Mouse (Mus musculus) heart, embryonic 16.5 days (tissue): ENCODE results near the gene Ptp4a2. TPM values are rescaled to one million over a fixed set of nuclear protein-coding genes. Genes with fewer than 3 reads are reported as not detected.
"Not testable (repeated sequence)": the region's sequence is repeated elsewhere in the genome, so short reads cannot be mapped to it uniquely, and the experiment has no call there.

Experiments used
- ATAC-seq: fragments of 200-750 bp; cut with Nextera tagmentation; replicated peaks from 2 replicates; pipeline ENCODE4 v1.8.0; 2017; ENCODE audit warnings: moderate number of reproducible peaks; ENCODE audit not compliant: insufficient read depth, low FRiP score; ENCODE audit errors: extremely low read depth
- H3K27ac ChIP-seq: fragments of 300-500 bp; sonication (generic); 2 replicates; pipeline ENCODE4 v1.5.1; 2014; ENCODE audit warnings: mild to moderate bottlenecking, low read length, control low read depth, moderate library complexity
- H3K27me3 ChIP-seq: fragments of 300-500 bp; sonication (generic); 2 replicates; pipeline ENCODE4 v1.6.1; 2014; ENCODE audit warnings: low read length, mixed read lengths; ENCODE audit not compliant: control insufficient read depth, insufficient read depth
- H3K36me3 ChIP-seq: fragments of 300-500 bp; sonication (generic); 2 replicates; pipeline ENCODE4 v1.6.1; 2014; ENCODE audit not compliant: control insufficient read depth, insufficient read depth
- H3K4me1 ChIP-seq: fragments of 300-500 bp; sonication (generic); 2 replicates; pipeline ENCODE4 v1.6.1; 2014; ENCODE audit warnings: low read length, mixed read lengths; ENCODE audit not compliant: control insufficient read depth, insufficient read depth
- H3K4me2 ChIP-seq: fragments of 300-500 bp; sonication (generic); 2 replicates; pipeline ENCODE4 v1.6.1; 2014; ENCODE audit warnings: low read depth, mild to moderate bottlenecking, control low read depth, low read length
- H3K4me3 ChIP-seq: fragments of 300-500 bp; sonication (generic); 2 replicates; pipeline ENCODE4 v1.5.1; 2014; ENCODE audit warnings: mild to moderate bottlenecking, control low read depth, low read length
- H3K9ac ChIP-seq: fragments of 300-500 bp; sonication (generic); 2 replicates; pipeline ENCODE4 v1.6.1; 2014; ENCODE audit warnings: low read length, control low read depth
- H3K9me3 ChIP-seq: fragments of 300-500 bp; sonication (generic); replicated peaks from 2 replicates; pipeline ENCODE4 v1.6.1; 2016; ENCODE audit warnings: low read length; ENCODE audit not compliant: control insufficient read depth
- WGBS: fragments of 180-500 bp; shearing (Covaris S2); extraction: QIAGEN DNeasy Blood & Tissue Kit; methylation state at CpG from one replicate; pipeline ENCODE4 v1.1.7; 2014; 5-methylcytosine and 5-hydroxymethylcytosine counted together
- polyA plus RNA-seq: library from polyadenylated mRNA; unstranded; fragments of >200 nt; fragmentation: Nextera tagmentation; extraction: Ambion mirVana; gene quantifications from 2 replicates; pipeline ENCODE4 v1.2.1, GENCODE M21; 2015

Ptp4a2 gene
- polyA plus RNA-seq, result 352 and 364 TPM in 2 replicates

GRCm38 (mm10) chr4:129810798-129811604 is at the start of gene Ptp4a2:
TSS of gene Ptp4a2 (plus strand) at chr4:129811219.
- Histone ChIP-seq H3K27me3 (no peaks in the 10 kb centered on the region), H3K36me3 (no peaks in the 10 kb centered on the region), H3K4me2 (peak within 1 kb of the TSS; percentile 85), H3K9ac (peak within 1 kb of the TSS; percentile 76), H3K4me1 (peaks cover 17% of the 10 kb centered on the region), H3K27ac (peak within 1 kb of the TSS; percentile 72), H3K9me3 (no peaks in the 10 kb centered on the region), H3K4me3 (peak within 1 kb of the TSS; percentile 63)
- 6% methylated on average over 35 of the region's 35 CpGs for WGBS
- peak; percentile 92 for ATAC-seq

GRCm38 (mm10) chr4:129761606-129762005 is 49.4 kb upstream of the Ptp4a2 start:
- no peaks in the 10 kb centered on the region for H3K27me3 ChIP-seq
- 87% methylated on average over 12 of the region's 12 CpGs for WGBS

GRCm38 (mm10) chr4:129762496-129762895 is 48.5 kb upstream of the Ptp4a2 start:
- H3K4me1 ChIP-seq, result not testable (repeated sequence)
- WGBS, result 55% methylated on average over 1 of the region's 1 CpGs

More at GRCm38 (mm10) chr4:129761606-129762005, 49.4 kb upstream of the Ptp4a2 start:
- Histone ChIP-seq H3K4me3 (no peak overlapping the region), H3K9ac (no peak overlapping the region), H3K4me2 (no peak overlapping the region), H3K27ac (no peak overlapping the region), H3K4me1 (no peaks in the 10 kb centered on the region), H3K36me3 (no peaks in the 10 kb centered on the region), H3K9me3 (no peaks in the 10 kb centered on the region)
- no peak for ATAC-seq

GRCm38 (mm10) chr4:129765351-129765750 is 45.7 kb upstream of the Ptp4a2 start:
- no peak for ATAC-seq
- no peak overlapping the region for H3K9ac ChIP-seq
- H3K27me3 ChIP-seq, result no peaks in the 10 kb centered on the region
- no peaks in the 10 kb centered on the region for H3K36me3 ChIP-seq
- H3K4me3 ChIP-seq, result no peak overlapping the region
- H3K4me2 ChIP-seq, result no peak overlapping the region
- no peaks in the 10 kb centered on the region for H3K4me1 ChIP-seq
- H3K27ac ChIP-seq, result no peak overlapping the region
- 81% methylated on average over 3 of the region's 3 CpGs for WGBS
- H3K9me3 ChIP-seq, result no peaks in the 10 kb centered on the region

More at GRCm38 (mm10) chr4:129762496-129762895, 48.5 kb upstream of the Ptp4a2 start:
- H3K36me3 ChIP-seq, H3K9me3 ChIP-seq, H3K4me2 ChIP-seq, H3K4me3 ChIP-seq, H3K27ac ChIP-seq, H3K9ac ChIP-seq, H3K27me3 ChIP-seq, ATAC-seq: not testable (repeated sequence)

GRCm38 (mm10) chr4:129767782-129768181 is 43.2 kb upstream of the Ptp4a2 start:
- Histone ChIP-seq H3K27me3 (no peaks in the 10 kb centered on the region), H3K27ac (no peak overlapping the region), H3K4me2 (no peak overlapping the region), H3K4me1 (peaks cover 13% of the 10 kb centered on the region), H3K4me3 (no peak overlapping the region), H3K9ac (no peak overlapping the region), H3K9me3 (no peaks in the 10 kb centered on the region), H3K36me3 (no peaks in the 10 kb centered on the region)
- WGBS, result 79% methylated on average over 8 of the region's 8 CpGs
- ATAC-seq, result no peak

- not testable (repeated sequence) for H3K4me3 ChIP-seq, ATAC-seq, H3K9ac ChIP-seq, H3K9me3 ChIP-seq, H3K4me2 ChIP-seq, H3K27ac ChIP-seq, H3K36me3 ChIP-seq, H3K27me3 ChIP-seq
- H3K4me1 ChIP-seq, result peaks cover 13% of the 10 kb centered on the region
- 66% methylated on average over 3 of the region's 3 CpGs for WGBS
Observed at GRCm38 (mm10) chr4:129768742-129769141, 42.3 kb upstream of the Ptp4a2 start.

- no peak overlapping the region for H3K4me2 ChIP-seq
- ATAC-seq, result no peak
- H3K27ac ChIP-seq, result peak overlapping the region; percentile 14; the same call in 1 of the 2 replicates
- H3K9ac ChIP-seq, result no peak overlapping the region
- H3K27me3 ChIP-seq, result no peaks in the 10 kb centered on the region
- no peaks in the 10 kb centered on the region for H3K36me3 ChIP-seq
- no peak overlapping the region for H3K4me3 ChIP-seq
- H3K9me3 ChIP-seq, result no peaks in the 10 kb centered on the region
- peaks cover 13% of the 10 kb centered on the region for H3K4me1 ChIP-seq
- WGBS, result 54% methylated on average over 6 of the region's 6 CpGs
Observed at GRCm38 (mm10) chr4:129770600-129770999, 40.4 kb upstream of the Ptp4a2 start.

GRCm38 (mm10) chr4:129771314-129771671 is 39.7 kb upstream of the Ptp4a2 start:
- Histone ChIP-seq H3K9me3 (no peaks in the 10 kb centered on the region), H3K4me3 (peak overlapping the region; percentile 18; the same call in 1 of the 2 replicates), H3K4me1 (peaks cover 13% of the 10 kb centered on the region), H3K27me3 (no peaks in the 10 kb centered on the region), H3K27ac (no peak overlapping the region; the same call in 1 of the 2 replicates), H3K36me3 (no peaks in the 10 kb centered on the region), H3K9ac (peak overlapping the region; percentile 35), H3K4me2 (peak overlapping the region; percentile 50)
- WGBS, result 25% methylated on average over 7 of the region's 7 CpGs
- ATAC-seq, result 0 out of 2 replicates have a peak, but pooled peaks have one; percentile 12
